ENCODE assay signal across 9 mouse cellular contexts in the genomic region with DNA sequence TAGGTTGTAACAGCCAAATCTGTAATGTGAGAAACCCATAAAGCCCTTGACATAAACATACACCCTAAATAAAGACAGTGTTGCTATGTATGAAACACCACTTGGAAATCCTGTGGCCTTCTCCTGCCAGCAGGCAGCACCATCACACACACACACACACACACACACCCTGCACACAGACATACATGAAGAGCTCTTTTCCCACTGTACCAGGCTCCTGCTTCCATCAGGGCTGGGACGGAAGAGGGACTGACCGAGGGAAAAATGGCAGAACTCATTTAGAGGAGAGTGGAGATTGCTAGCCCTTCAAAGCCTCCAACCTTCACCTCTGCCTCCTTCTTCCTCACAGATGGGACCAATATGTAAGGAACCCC.
DNase-seq lines count a peak whose midpoint lies in the region; ATAC-seq and TF ChIP-seq lines count a peak whose summit lies in the region.
"Had no signal": no experiment of that assay in that cellular context is flagged by ENCODE, and none has a peak within 500 bp of the region (broad histone marks: within the 10 kb centered on the region; RNA-seq: fewer than 3 reads in every experiment).

No protein-coding gene starts in this region.

- peaks cover 21% of the 10 kb centered on the region for H3K4me1 ChIP-seq in heart, embryonic 13.5 days
- peaks cover 32% of the 10 kb centered on the region for H3K4me1 ChIP-seq in embryonic facial prominence, embryonic 10.5 days
- 0 out of 2 replicates have a peak, but pooled peaks cover 4% of the 10 kb centered on the region for H3K4me1 ChIP-seq in forebrain, postnatal 0 days (ENCODE audit: insufficient read depth)
- peaks cover 7% of the 10 kb centered on the region for H3K4me1 ChIP-seq in midbrain, embryonic 14.5 days (ENCODE audit: control insufficient read depth, insufficient read depth, low read length)

- 62% methylated on average over 2 of the region's 2 CpGs for WGBS in heart, embryonic 13.5 days
- 52% methylated on average over 2 of the region's 2 CpGs for WGBS in embryonic facial prominence, embryonic 10.5 days
- 48% methylated on average over 2 of the region's 2 CpGs for WGBS in forebrain, postnatal 0 days
- 61% methylated on average over 2 of the region's 2 CpGs for WGBS in midbrain, embryonic 14.5 days

- H3K27ac ChIP-seq in heart, embryonic 13.5 days (replicated peaks): 0 out of 2 replicates have a peak overlapping the region, but pooled peaks have one; percentile 37
- H3K27ac ChIP-seq in embryonic facial prominence, embryonic 10.5 days (replicated peaks): peak overlapping the region; percentile 72
- H3K27ac ChIP-seq in forebrain, postnatal 0 days (ENCODE audit: low read depth, low read length): no peak overlapping the region
- 0 out of 2 replicates have a peak overlapping the region, but pooled peaks have one; percentile 52 for H3K27ac ChIP-seq in midbrain, embryonic 14.5 days (replicated peaks; ENCODE audit: low read depth, low read length)

- 0 out of 2 replicates have a peak overlapping the region, but pooled peaks have one; percentile 5 for H3K4me2 ChIP-seq in heart, embryonic 13.5 days
- no peak overlapping the region for H3K4me2 ChIP-seq in forebrain, postnatal 0 days (ENCODE audit: low read depth)
- H3K4me2 ChIP-seq in midbrain, embryonic 14.5 days (ENCODE audit: low read length): no peak overlapping the region

- DNase-seq in heart, adult 8-10 months (ENCODE audit: low spot score): no peak
- DNase-seq in embryonic facial prominence, embryonic 10.5 days (ENCODE audit: low spot score): no peak
- DNase-seq in forebrain, postnatal 0 days: no peak
- DNase-seq in midbrain, embryonic 14.5 days: no peak
- DNase-seq in natural killer cell, adult 2 months (ENCODE audit: low spot score in 2 of 2): no peak
- no peak for DNase-seq in cerebellum, postnatal 4 days (ENCODE audit: low spot score in 2 of 2)
- DNase-seq in thymus, postnatal 0 days (ENCODE audit: low spot score): no peak
- DNase-seq: right cerebral cortex, postnatal 4 days had no signal

- peaks cover 21% of the 10 kb centered on the region; the same call in 1 of the 2 replicates for H3K9me3 ChIP-seq in heart, embryonic 13.5 days
- H3K9me3 ChIP-seq in embryonic facial prominence, embryonic 10.5 days: peaks cover 15% of the 10 kb centered on the region; the same call in 1 of the 2 replicates
- no peaks in the 10 kb centered on the region; the same call in 1 of the 2 replicates for H3K9me3 ChIP-seq in forebrain, postnatal 0 days (ENCODE audit: low read length)
- peaks cover 3% of the 10 kb centered on the region; the same call in 1 of the 2 replicates for H3K9me3 ChIP-seq in midbrain, embryonic 14.5 days (ENCODE audit: control insufficient read depth, low read length)

- no peak for ATAC-seq in heart, embryonic 13.5 days (ENCODE audit: extremely low read depth, insufficient number of reproducible peaks, low FRiP score, low TSS enrichment)
- peak; percentile 23; the same call in 1 of the 2 replicates for ATAC-seq in forebrain, postnatal 0 days
- ATAC-seq in midbrain, embryonic 14.5 days (ENCODE audit: low FRiP score, low TSS enrichment): no peak

- H3K27me3 ChIP-seq in heart, embryonic 13.5 days (replicated peaks): no peaks in the 10 kb centered on the region
- H3K27me3 ChIP-seq in embryonic facial prominence, embryonic 10.5 days (replicated peaks; ENCODE audit: low read depth, poor library complexity, severe bottlenecking): no peaks in the 10 kb centered on the region
- no peaks in the 10 kb centered on the region for H3K27me3 ChIP-seq in forebrain, postnatal 0 days (ENCODE audit: insufficient read depth, low read length)
- no peaks in the 10 kb centered on the region for H3K27me3 ChIP-seq in midbrain, embryonic 14.5 days (ENCODE audit: control insufficient read depth, insufficient read depth, low read length)

- H3K36me3 ChIP-seq in heart, embryonic 13.5 days: no peaks in the 10 kb centered on the region
- H3K36me3 ChIP-seq in embryonic facial prominence, embryonic 10.5 days (replicated peaks): no peaks in the 10 kb centered on the region
- H3K36me3 ChIP-seq in forebrain, postnatal 0 days (ENCODE audit: insufficient read depth): no peaks in the 10 kb centered on the region
- no peaks in the 10 kb centered on the region for H3K36me3 ChIP-seq in midbrain, embryonic 14.5 days (ENCODE audit: control insufficient read depth, insufficient read depth, low read length)

- no peak overlapping the region for H3K4me3 ChIP-seq in heart, embryonic 13.5 days
- no peak overlapping the region for H3K4me3 ChIP-seq in embryonic facial prominence, embryonic 10.5 days
- no peak overlapping the region for H3K4me3 ChIP-seq in forebrain, postnatal 0 days (ENCODE audit: low read depth, low read length)
- H3K4me3 ChIP-seq in midbrain, embryonic 14.5 days (replicated peaks; ENCODE audit: low read depth, low read length): no peak overlapping the region

- peak overlapping the region; percentile 19; the same call in 1 of the 2 replicates for H3K9ac ChIP-seq in heart, embryonic 13.5 days
- no peak overlapping the region for H3K9ac ChIP-seq in forebrain, postnatal 0 days
- no peak overlapping the region for H3K9ac ChIP-seq in midbrain, embryonic 14.5 days (replicated peaks; ENCODE audit: low read length)

- no peak for TF ChIP-seq CTCF in forebrain, postnatal 0 days (IDR thresholded peaks at IDR 0.05; ENCODE audit: low read depth)
